Mouse (Mus musculus): ENCODE data around the gene Zfp663.

The Zfp663 gene

GRCm38 (mm10) chr2:165368496-165368895, at the start of gene Zfp663:
Zfp663 (minus strand) TSS chr2:165368729.
- DNase-seq (ENCODE audit: low read depth, low spot score): no peak

- DNase-seq (ENCODE audit: low read depth, low spot score): no peak
Measured at GRCm38 (mm10) chr2:165417291-165417690, 48.8 kb upstream of the Zfp663 start.

GRCm38 (mm10) chr2:165415795-165416194, 47.3 kb upstream of the Zfp663 start:
- no peak for DNase-seq (ENCODE audit: low read depth, low spot score)

DNA sequence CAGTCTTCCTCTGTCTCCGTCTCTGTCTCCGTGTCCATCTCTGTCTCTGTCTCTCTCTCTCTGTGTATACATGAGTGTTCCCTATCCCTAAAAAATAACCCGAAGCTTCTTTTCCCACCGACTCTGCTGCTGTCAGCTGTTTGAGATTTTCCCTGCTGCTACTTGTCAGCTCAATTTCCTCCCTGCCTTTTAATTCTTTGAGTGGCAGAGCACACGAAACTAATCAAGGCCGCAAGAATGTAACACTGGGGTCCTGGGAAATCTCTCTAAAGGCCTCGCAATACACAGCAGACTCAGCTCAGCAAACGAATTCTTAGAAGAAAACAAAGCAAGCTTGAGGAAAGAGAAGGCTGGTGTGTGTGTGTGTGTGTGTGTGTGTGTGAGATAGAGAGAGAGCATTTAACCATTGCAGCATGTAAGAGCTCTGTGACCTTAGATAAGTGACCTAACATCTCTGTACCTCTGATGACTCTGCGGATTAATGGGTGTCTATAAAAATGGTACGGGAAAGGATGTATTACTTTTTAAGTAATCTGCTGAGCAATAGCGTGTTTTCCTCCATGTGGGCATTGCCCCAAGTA, 46.7 kb upstream of the Zfp663 start:
- no peak for DNase-seq (ENCODE audit: low read depth, low spot score)

- no peak for DNase-seq (ENCODE audit: low read depth, low spot score)
Measured at GRCm38 (mm10) chr2:165414321-165414720, 45.8 kb upstream of the Zfp663 start.

DNA sequence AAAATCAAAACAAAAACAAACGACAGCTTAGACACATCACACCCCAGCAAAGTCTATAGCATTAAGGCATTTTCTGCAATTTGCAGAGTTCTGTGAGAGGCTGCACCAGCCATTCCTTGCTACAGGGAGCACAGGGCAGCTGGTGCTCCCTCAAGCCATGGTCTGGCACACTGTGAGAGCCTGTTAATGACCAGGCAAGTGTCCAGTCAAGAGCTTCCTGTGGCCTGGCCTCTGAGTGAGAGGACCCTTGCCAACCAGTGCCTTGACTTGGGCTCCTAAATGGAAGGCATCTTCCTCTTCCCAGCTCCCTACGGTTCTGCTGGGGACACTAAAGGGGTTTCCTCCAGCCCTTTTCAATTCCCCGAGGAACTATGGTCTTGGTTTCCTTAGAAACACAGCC, 45.4 kb upstream of the Zfp663 start:
- no peak for DNase-seq (ENCODE audit: low read depth, low spot score)

GRCm38 (mm10) chr2:165407700-165408301, 39.3 kb upstream of the Zfp663 start:
- no peak for DNase-seq (ENCODE audit: low read depth, low spot score)

DNA sequence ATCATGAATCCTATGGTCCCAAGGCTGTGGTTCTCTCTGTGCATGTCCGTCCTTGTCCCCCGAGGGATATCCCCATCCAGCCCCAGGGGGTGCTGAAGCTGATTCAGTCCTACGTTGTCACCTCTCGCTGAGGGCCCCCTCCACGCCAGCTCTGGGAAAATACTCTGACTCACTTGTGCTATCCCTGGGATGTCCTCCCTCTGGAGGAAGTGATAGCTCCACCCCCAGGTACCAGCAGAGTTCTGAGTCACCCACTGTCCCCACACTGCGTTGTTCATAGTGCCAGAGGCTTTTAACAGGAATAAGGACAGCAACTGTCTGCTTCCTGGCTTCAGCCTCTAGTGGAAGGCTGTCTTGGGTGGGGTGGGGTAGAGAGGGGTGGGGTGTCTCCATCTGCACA, 36.8 kb upstream of the Zfp663 start:
- no peak for DNase-seq (ENCODE audit: low read depth, low spot score)

- DNase-seq (ENCODE audit: low read depth, low spot score): no peak
Measured at GRCm38 (mm10) chr2:165404951-165405350, 36.4 kb upstream of the Zfp663 start.

- no peak for DNase-seq (ENCODE audit: low read depth, low spot score)
Measured at GRCm38 (mm10) chr2:165398164-165398785, 29.7 kb upstream of the Zfp663 start.

DNA sequence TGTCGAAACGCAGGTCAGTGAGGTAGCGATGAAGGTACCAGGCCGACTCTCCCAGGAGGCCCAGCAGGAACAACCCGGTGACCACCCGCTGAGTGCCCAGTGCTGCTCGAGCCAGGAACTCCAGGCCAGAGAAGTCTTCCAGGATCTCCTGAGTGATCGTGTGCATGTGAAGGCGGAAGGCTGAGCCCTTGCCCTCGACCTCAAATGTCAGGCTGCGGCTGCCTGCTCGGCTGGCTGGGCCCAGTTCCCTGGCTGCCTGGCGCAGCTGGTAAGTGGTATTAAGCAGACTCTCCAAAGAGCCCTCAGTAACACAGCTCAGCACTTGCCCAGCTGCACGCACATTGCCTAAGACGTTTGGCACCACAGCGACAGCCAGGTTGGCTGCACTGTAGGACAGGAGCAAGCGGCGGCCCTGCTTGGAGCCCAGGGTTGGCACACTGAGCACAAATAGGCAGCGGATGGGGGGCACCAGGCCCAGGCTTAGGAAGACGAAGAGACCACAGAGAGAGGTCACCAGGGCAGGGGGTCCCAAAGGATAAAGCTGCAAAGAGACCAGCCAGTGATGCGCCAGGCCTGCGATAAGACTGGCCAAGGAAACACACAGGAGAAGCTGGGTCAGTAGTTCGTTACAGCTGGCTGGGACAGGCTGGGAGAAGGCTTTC, 29.1 kb upstream of the Zfp663 start:
- DNase-seq (ENCODE audit: low read depth, low spot score): peak; percentile 73

- DNase-seq (ENCODE audit: low read depth, low spot score): peak; percentile 55
Measured at GRCm38 (mm10) chr2:165396831-165397501, 28.4 kb upstream of the Zfp663 start.

GRCm38 (mm10) chr2:165392156-165392555, 23.6 kb upstream of the Zfp663 start:
- no peak for DNase-seq (ENCODE audit: low read depth, low spot score)

GRCm38 (mm10) chr2:165391561-165391960, 23.0 kb upstream of the Zfp663 start:
- DNase-seq (ENCODE audit: low read depth, low spot score): peak; percentile 44

DNA sequence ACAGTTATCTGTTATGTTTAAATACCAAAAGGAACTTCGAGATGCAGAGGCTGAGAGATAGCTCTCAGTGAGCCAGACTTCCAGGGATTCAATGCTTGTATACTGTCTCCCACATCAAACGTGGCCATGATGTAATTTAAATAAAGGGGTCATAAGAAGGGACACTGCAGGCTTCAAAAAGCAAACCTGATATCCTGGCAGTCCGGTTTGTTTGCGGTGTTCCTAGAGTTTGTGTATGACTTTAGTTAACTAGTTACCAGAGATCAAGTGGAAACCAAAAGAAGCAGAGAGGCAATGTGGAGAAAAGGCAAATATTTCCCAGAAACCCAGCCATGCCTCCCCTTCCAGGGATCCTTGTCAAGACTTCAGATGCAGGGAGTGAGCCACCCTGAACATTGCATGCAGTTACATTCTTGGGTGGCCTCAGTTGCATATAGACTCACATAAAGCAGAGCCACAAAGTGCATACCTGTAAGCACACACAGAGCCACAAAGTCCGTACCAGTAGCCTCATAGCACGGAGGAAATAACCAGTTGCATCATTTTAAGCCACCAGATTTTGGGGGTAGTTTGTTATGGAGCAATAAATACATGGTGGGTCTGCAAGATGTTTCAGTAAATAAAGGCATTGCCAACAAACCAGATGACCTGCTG, 20.9 kb upstream of the Zfp663 start:
- no peak for DNase-seq (ENCODE audit: low read depth, low spot score)

- DNase-seq (ENCODE audit: low read depth, low spot score): peak; percentile 87
Measured at GRCm38 (mm10) chr2:165387844-165388495, 19.4 kb upstream of the Zfp663 start, which contains the start of gene Zfp334. Zfp334 (minus strand) TSS chr2:165388259.

DNA sequence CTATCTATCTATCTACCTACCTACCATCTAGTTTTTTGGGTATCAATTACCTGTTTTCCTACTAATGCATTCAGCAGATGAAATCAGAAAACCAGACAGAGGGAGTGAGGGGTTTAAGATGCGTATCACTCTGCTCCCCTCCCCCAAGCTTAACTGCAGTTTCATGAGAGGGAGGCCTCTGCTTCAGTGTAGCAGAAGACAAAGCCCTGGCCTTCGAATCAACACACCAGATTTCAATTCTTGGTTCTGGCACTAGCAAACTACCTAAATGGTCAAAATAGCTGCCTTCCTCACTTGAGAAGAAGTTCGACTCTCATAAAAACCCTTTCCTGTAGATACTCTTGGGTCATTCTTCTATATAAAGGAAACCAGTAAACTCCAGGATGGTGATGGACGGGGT, 18.8 kb upstream of the Zfp663 start:
- no peak for DNase-seq (ENCODE audit: low read depth, low spot score)

- DNase-seq (ENCODE audit: low read depth, low spot score): no peak
Measured at GRCm38 (mm10) chr2:165380050-165380449, 11.5 kb upstream of the Zfp663 start.

DNA sequence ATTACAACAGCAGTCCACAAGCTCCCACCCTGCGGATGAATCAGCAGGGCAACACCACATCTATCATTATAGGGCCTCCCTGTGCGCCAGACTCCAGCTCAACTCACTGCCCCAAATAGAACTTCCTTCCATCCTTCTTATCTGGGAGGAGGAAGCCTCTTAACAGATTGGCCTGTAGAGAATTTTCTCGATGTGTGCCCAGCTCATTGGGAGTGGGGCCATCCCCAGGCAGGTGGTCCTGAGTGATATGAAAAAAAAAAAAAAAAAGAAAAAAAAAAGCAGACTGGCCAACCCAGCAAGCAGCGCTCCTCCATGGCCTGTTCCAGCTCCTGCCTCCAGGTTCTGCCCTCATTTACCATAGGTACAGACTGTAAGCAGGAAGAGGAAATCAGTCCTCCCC, 7.5 kb upstream of the Zfp663 start:
- DNase-seq (ENCODE audit: low read depth, low spot score): no peak

GRCm38 (mm10) chr2:165375478-165375877, 6.9 kb upstream of the Zfp663 start:
- DNase-seq (ENCODE audit: low read depth, low spot score): no peak

- no peak for DNase-seq (ENCODE audit: low read depth, low spot score)
Measured at GRCm38 (mm10) chr2:165371066-165371465, 2.5 kb upstream of the Zfp663 start.
